Mouse (Mus musculus) liver, embryonic 14 days (tissue): Measurements from ENCODE around the gene Nlrc4. TPM values are rescaled to one million over a fixed set of nuclear protein-coding genes. Genes with fewer than 3 reads are reported as not detected.

Source experiments
- polyA plus RNA-seq: library from polyadenylated mRNA; depleted of rRNA; stranded (reverse); fragments of >200 nt; gene quantifications from 2 replicates; pipeline ENCODE4 v1.2.3, GENCODE M21; 2012; rRNA removed

Gene Nlrc4
- polyA plus RNA-seq = 0.18 and 0.28 TPM in 2 replicates

GRCm38 (mm10) chr17:74458711-74459408 is at the start of gene Nlrc4:
Nlrc4 (minus strand) TSS chr17:74459142.

GRCm38 (mm10) chr17:74489024-74489900 is 30.3 kb upstream of the Nlrc4 start, which contains the start of gene Yipf4:
Yipf4 (plus strand) TSS chr17:74489493.

GRCm38 (mm10) chr17:74395383-74396065 is 63.4 kb downstream of the Nlrc4 start, which contains the start of gene Slc30a6:
Slc30a6 (plus strand) TSS chr17:74395608.

Other genes with a start within 250 kb of the Nlrc4 start
- 38.1 and 44.3 TPM in 2 replicates for gene Memo1, start 163.6 kb downstream of the Nlrc4 start, polyA plus RNA-seq
- 110 and 115 TPM in 2 replicates for gene Dpy30, start 135.2 kb downstream of the Nlrc4 start, polyA plus RNA-seq
- 3.9 and 5.0 TPM in 2 replicates for gene Spast, start 120.2 kb downstream of the Nlrc4 start, polyA plus RNA-seq
- gene Slc30a6, start 63.5 kb downstream of the Nlrc4 start, polyA plus RNA-seq = 9.3 and 9.7 TPM in 2 replicates
- 20.9 and 22.1 TPM in 2 replicates for gene Yipf4, start 30.4 kb upstream of the Nlrc4 start, polyA plus RNA-seq
- gene Birc6, start 69.2 kb upstream of the Nlrc4 start, polyA plus RNA-seq = 18.8 and 20.8 TPM in 2 replicates